Mouse (Mus musculus) common myeloid progenitor, adult 5-6 weeks (primary cell): ENCODE data around the gene Dlg4. TPM values are rescaled to one million over a fixed set of nuclear protein-coding genes. Genes with fewer than 3 reads are reported as not detected.
"Not testable (repeated sequence)": the region's sequence is repeated elsewhere in the genome, so short reads cannot be mapped to it uniquely, and the experiment has no call there.

ENCODE experiments used
- ATAC-seq: replicated peaks from 2 replicates; pipeline ENCODE4 v1.8.0; 2016; ENCODE audit warnings: low read depth, mild to moderate bottlenecking, moderate TSS enrichment, inconsistent platforms; ENCODE audit not compliant: poor library complexity, severe bottlenecking
- total RNA-seq: library from RNA; stranded (forward); fragments of 200-1000, 187-1606 nt; gene quantifications from 2 replicates; pipeline ENCODE4 v1.2.3, GENCODE M21; 2017

Dlg4 gene
- total RNA-seq, 1 experiment from 2014 or later, result 5.2 TPM

DNA sequence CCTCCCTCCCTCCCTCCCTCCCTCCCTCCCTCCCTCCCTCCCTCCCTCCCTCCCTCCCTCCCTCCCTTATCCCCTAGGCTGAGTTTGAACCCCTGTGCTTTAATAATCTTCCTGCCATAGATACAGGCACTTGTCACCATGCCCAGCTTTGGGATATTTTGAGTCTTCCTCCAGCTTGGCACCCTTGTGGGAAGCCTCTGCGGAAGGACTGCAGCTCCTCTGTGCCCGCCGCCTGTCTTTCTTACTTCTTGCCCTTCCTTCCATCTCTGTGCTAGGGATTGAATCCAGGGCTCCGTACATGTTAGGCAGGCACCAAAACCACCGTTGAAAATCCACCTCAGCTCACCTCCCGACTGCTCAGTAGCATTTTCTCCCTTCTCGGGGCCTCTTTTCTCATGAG is 23.4 kb downstream of the Dlg4 start:
- ATAC-seq, result no peak

DNA sequence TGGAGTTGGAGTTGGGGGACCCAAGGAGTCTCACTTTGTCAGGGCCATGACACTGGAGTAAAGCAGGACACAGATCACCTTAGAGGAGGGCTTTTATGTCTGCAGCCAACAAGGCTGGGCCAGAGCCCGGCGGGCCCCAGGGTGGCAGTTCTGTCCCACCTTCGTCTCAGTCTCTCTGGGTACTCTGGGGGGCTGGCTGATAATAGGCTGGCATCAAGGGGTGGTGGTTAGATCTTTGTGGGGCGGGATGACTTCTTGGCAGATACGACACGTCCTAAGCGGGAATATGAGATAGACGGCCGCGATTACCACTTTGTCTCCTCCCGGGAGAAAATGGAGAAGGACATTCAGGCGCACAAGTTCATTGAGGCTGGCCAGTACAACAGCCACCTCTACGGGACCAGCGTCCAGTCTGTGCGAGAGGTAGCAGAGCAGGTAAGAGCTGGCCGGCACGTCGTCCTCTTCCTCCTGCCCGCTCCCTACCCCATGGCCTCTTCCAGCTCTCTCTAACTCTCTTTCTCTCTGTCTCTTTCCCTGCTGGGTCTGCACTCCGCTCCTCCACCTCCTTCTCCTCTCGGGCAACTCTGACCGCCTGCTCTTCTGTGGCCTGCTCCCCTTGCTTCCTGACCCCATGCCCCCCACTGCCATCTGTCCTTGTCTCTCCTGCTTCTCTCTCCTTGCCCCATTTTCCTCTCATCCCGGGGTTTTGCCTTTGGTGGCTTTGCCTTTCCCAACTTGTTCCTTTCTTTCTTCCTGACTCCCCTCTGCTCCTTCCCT is 25.8 kb downstream of the Dlg4 start:
- no peak for ATAC-seq

DNA sequence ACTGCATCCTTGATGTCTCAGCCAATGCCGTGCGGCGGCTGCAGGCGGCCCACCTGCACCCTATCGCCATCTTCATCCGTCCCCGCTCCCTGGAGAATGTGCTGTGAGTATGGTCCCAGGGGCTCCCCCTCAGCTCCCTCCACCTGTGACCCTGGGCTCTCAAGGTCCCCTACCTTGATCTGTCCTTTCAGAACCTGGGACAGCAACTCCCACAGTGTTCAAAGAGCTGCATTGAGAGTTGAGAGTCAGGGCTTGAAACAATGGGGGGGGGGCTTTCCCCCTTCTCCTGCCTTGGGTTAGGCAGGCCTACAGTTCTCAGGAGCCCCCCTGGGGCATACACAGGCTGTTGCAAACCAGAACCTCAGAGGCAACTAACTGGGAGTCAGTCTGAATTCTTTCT is 26.9 kb downstream of the Dlg4 start:
- no peak for ATAC-seq

GRCm38 (mm10) chr11:70045435-70045834 is 28.7 kb downstream of the Dlg4 start:
- no peak for ATAC-seq

DNA sequence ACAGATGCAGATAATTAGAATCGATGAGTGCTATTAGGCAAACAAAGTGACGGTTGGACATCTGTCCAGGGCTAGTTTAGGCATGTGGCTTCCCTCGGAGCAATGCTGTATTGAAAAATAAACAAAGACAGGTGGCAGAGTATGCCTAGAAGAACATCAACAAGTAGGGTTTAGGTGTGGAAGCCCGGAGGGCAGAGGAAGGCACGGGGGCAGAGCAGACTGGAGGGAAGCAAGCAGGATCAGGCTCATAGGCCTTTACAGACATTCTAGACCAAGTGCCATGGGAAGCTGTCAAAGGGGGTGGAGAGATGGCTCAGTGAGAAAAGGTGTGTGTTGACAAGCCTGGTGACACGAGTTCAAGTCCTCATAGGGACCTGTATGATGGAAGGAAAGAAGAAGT is 32.6 kb downstream of the Dlg4 start:
- no peak for ATAC-seq

DNA sequence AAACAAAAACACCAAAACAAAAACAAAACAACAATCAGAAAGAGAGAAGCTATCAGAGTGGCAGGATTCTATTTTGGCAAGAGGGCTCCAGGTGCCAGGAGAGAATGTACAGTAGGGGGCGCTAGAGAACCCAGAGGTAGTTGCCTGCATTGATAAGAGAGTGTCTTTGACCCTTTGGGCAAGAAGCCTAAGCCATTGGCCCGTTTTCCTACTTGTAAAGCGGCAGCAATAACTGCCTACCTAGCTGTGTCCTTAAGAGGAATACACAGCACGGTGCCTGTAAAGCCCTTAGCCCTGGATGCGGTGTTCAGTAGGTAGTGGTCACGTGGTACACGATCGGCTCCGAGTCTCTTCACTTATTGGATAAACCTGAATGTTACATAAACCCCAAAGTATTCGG is 33.1 kb downstream of the Dlg4 start:
- ATAC-seq, result no peak

GRCm38 (mm10) chr11:70053156-70053555 is 36.4 kb downstream of the Dlg4 start:
- no peak for ATAC-seq

DNA sequence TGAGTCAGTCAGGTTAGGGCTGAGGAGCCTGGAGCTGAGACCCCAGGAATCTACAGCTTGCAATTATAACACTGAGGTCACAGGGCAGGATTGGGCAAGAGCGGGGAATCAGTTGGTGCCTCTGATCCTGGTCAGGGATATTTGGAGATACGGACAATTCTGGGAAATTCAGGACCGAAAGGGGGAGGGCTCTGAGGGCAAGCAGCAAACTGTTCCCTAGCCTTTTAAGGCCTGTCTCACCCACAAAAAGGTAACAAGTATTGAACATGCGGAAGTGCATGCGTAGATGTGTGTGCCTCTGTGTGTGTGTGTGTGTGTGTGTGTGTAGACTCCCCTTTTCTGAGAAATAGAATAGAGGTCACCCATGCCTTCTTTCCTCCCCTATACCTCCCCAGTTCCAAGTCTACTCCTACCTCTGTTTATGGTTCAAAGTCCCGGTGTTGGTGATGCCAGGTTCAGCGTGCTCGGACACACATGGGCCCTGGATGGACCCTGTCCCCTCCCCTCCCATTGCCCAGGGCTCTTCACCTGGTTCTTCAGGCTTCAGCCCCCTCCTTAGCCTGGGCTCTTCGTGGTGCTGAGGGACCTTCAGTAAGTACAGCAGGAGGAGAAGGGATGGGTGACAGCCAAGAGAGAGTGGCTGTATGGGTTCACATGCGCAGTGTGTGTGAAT is 37.3 kb downstream of the Dlg4 start, which contains the start of gene Asgr1:
Gene Asgr1, plus strand, starts transcription at position 188 of the 673 bp plus-strand sequence.
- no peak for ATAC-seq

DNA sequence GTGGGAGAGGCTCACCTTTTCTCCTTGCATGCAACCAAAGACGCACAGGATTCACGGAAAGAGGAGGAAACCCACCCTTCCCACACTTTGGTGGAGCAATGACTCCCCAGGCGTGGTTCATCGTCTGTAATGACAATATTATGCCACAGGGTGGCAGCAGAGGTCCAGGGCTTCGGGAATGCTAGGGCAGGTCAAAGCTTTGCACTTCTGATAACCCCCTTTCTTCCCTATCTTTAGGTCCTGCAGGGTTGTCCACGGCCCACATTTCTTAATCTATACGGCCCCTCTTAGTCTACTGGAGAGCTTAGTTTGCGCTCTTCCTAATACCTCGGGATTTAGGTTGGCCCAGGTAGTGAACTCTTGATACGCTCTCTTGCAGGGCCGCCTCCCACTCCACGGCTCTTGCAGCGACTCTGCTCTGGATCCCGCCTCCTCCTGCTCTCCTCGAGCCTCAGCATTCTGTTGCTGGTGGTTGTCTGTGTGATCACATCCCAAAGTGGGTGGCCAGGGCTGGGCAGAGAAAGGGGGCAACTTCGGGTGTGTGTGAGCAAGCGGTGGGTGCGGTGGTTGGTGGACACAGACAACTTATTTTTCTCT is 39.0 kb downstream of the Dlg4 start:
- peak; percentile 94 for ATAC-seq

DNA sequence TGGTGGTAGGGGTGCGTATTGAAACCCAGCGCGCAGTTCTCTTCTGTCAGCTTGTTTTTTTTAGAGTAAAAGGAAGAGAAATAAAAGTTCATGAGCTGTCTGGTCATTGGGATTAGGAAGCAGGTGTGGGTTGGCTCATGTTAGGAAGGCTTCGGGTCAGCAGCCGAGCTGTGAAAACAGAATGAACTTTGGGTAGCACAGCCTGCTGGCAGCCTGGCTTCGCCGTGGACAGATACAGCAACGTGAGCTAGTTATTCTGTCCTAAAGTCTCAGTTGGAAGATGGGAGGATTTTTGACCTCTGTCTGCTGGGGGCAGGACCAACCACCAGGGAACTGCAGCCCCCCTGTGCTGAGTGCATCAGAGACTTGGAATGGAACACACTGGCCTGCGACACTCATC is 41.1 kb downstream of the Dlg4 start:
- ATAC-seq, result no peak

- no peak for ATAC-seq
Measured at GRCm38 (mm10) chr11:70059930-70060329, 43.2 kb downstream of the Dlg4 start.

DNA sequence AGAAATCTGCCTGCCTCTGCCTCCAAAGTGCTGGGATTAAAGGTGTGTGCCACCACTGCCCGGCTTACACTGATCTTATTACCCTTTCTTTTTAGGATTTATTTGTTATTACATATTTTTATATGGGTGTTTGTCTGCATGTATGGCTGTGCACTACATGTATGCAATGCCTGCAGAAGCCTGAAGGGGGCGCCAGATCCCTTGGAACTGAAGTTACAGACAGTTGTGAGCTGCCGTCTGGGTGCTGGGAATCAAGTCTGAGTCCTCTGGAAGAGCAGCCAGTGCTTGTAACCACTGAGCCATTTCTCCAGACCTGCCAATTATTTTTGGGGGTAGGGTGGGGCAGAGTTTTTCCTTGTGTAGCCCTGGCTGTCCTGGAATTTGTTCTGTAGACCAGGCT is 46.3 kb downstream of the Dlg4 start:
- ATAC-seq, result no peak

DNA sequence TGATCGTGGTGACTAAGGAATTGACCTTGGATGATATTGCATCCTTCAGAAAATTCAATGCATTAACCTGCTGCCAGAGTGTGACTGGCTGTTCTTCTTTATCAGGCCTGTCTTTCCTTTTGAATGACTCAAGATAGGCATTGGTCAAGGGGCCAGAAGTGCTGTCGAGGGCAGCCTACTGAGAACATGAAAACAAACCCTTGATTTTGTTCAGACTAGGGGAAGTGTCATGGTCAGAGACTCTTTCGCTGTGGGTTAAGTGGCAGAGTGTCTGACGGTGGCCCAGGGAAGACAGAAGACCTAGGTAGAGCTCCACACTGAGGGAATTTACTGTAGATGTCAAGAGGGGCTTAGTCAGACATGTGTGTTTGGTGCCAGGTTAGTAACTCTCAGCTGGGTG is 50.0 kb downstream of the Dlg4 start:
- ATAC-seq, result no peak

GRCm38 (mm10) chr11:70068245-70068644 is 51.5 kb downstream of the Dlg4 start:
- no peak for ATAC-seq

DNA sequence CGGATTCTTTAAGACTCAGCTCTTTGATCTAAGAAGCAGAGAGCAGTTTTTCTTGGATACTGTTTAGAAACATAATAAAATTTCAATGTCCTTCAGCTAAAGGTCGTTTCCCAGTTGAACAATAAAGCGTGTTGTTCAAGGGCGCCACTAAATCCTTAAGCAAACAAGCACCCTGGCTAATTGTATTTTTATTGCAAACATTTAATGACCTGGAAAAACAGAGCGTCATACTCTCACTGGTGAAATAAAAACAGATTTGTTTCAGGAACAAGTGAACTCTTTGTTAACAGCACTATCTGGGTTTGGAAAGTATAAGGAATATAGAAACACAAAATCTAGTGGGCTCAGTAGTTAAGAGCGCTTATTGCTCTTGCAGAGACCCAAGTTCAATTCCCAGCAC is 53.3 kb downstream of the Dlg4 start:
- ATAC-seq, result no peak

GRCm38 (mm10) chr11:70070603-70071002 is 53.9 kb downstream of the Dlg4 start:
- not testable (repeated sequence) for ATAC-seq

- peak; percentile 81 for ATAC-seq
Measured at GRCm38 (mm10) chr11:70074379-70075071, 57.8 kb downstream of the Dlg4 start.

GRCm38 (mm10) chr11:70075581-70075980 is 58.8 kb downstream of the Dlg4 start:
- no peak for ATAC-seq

GRCm38 (mm10) chr11:70077441-70077840 is 60.7 kb downstream of the Dlg4 start:
- no peak for ATAC-seq

DNA sequence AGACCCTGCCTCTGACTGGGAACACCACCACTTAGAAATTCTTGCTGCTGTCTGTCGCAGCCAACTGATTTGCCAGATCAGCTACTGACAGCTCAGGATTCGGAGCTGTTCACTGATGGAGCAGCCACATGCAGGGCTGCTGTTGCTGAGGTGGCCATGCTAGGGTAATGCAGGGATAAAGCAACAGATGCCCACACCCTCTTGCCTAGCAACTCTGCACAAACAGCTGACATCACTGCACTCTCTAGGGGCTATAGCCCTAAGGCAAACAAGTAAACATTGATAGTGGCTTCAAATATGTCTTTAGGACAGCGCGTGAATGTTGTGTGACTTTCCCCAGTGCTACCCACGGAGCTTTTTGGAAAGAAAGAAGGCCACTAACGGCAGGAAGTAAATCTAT is 62.4 kb downstream of the Dlg4 start:
- no peak for ATAC-seq

DNA sequence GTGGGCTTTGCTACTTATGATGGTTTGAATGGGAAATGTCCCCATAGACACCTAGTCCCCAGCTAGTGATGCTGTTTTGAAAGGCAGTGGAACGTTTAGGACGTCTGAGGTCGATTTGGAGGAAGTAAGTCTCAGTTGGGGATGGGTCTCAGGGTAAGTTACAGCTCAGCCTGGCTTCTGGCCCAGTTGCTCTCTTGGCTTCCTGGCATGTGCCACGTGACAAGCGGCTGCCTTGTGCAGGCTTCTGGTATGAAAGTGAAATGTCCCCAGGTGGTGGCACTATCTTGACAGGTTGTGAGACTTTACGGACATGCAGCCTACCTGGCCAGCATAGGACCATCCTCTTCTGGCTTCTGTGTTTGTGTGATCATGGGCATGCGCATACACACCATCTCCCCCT is 63.2 kb downstream of the Dlg4 start:
- ATAC-seq, result peak; percentile 59
